Mouse (Mus musculus) left cerebral cortex, postnatal 10 days (tissue): ENCODE measurements around the gene Cabp4. TPM values are rescaled to one million over a fixed set of nuclear protein-coding genes. Genes with fewer than 3 reads are reported as not detected.
"Not testable (repeated sequence)": the region's sequence is repeated elsewhere in the genome, so short reads cannot be mapped to it uniquely, and the experiment has no call there.

Source experiments
- DNase-seq, 2 experiments: peaks; one replicate each; pipeline ENCODE4 v3.0.0; 2021 to 2022; ENCODE audit warnings: low spot score in 2 of 2, mixed read lengths in 1 of 2; ENCODE audit errors: extremely low spot score in 1 of 2
- intact Hi-C: fragments of 180-260 bp; cut with DNase I; formaldehyde crosslinking; loops from one replicate; pipeline ENCODE4 v1.15.1; 2025
- total RNA-seq, 2 experiments: library from RNA; stranded (reverse); gene quantifications; 2 replicates each; pipeline ENCODE4 v1.2.3; 2021

Cabp4 gene
- total RNA-seq, 2 experiments from 2014 or later = 0.24 TPM; not detected in 1

DNA sequence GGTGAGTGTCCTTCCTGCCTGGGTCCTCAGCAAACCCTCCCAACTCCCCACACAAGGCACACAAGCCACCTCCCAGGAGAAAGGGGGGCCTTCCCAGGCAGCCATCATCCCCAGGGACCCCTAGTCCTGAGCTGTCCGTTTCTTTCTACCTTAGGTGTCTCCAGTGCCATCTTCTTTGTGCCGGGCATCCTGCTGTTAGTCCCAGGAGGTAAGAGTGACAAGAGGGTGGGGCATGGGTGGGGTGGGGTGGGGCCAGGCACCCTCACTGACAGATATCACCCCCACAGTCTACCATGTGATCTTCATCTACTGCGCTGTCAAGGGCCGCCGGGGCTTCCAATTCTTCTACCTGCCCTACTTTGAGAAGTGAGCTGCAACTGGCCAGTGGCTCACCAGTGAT, 12.8 kb downstream of the Cabp4 start:
- intact Hi-C loops = no loop called here
- DNase-seq = no peak

DNA sequence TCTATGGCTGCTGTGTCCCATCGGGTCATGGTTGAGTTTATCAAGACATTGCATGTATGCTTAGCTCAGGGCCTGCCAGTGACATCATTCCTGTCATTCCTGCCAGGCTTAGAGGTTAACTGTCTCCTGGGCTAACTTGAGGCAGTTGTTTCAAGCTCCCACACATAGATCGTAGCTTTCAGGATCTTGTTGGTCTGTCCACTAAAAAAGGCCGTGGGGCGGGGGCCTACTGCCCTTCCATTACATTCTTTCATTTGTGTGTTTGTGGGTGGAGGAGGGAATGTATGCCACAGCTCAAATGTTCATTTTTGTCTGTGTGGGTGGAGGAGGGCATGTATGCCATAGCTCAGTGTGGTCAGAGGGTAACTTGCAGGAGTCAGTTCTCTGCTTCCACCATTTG, 13.7 kb downstream of the Cabp4 start:
- intact Hi-C loops = no loop called here
- no peak for DNase-seq

DNA sequence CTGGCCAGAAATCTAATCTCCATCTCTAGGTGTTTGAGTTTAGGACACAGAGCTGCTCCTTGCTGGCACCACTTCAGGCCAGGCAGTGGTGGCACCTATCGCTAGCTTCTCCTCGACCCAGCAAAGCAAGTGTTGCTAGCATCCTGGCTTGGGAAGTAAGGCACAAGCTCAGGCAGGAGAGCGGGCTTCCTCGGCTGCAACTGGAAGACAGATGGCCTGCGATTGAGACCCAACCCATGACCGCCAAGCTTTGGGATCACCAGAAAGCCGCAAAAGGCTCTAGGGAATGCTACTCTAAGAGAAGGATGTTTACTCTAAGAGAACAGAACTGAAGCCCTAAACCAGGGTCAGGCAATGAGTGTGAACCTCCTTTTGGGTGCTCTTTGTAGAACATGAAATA, 14.4 kb downstream of the Cabp4 start:
- DNase-seq = no peak
- intact Hi-C loops = loop anchor here (5.0 kb wide), 1 partner anchor 73 kb away; the partner anchor contains the start of gene Rad9a

DNA sequence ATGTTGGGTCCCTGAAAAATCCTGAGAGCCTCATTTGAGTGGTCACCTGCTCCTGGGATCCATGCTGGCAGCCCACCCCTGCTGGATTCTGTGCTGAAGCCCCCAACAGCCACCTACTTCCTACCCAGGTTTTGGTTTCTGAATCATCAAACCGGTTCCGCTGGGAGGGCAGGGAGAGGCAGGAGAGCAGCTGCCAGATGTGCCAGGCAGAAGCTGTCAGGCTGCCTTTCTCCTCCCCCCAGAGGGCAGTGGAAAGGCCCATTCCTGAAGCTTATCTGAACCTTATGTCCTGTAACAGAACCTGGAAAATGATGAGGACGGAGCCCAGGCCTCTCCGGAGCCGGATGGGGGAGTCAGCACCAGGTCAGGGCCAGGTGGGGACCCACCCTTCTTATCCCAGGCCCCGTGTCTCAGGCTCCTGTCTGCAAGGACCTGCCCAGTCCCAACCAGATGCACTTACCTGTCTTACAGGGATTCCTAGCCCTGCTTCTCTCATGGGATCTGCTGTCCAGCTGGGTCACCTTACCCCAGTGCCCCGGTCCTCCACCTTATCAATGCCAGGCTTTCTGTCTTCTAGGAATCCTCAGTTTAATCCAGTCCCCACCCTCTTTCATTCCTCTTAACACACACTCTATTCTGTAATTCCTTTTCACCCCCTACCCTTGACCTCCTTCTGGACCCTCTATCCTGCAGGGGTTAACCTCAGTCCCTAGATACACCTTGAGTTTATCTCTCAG, 16.9 kb downstream of the Cabp4 start:
- intact Hi-C loops = loop anchor here (5.0 kb wide), 1 partner anchor 75 kb away; the partner anchor contains the start of gene Rad9a
- DNase-seq = no peak

DNA sequence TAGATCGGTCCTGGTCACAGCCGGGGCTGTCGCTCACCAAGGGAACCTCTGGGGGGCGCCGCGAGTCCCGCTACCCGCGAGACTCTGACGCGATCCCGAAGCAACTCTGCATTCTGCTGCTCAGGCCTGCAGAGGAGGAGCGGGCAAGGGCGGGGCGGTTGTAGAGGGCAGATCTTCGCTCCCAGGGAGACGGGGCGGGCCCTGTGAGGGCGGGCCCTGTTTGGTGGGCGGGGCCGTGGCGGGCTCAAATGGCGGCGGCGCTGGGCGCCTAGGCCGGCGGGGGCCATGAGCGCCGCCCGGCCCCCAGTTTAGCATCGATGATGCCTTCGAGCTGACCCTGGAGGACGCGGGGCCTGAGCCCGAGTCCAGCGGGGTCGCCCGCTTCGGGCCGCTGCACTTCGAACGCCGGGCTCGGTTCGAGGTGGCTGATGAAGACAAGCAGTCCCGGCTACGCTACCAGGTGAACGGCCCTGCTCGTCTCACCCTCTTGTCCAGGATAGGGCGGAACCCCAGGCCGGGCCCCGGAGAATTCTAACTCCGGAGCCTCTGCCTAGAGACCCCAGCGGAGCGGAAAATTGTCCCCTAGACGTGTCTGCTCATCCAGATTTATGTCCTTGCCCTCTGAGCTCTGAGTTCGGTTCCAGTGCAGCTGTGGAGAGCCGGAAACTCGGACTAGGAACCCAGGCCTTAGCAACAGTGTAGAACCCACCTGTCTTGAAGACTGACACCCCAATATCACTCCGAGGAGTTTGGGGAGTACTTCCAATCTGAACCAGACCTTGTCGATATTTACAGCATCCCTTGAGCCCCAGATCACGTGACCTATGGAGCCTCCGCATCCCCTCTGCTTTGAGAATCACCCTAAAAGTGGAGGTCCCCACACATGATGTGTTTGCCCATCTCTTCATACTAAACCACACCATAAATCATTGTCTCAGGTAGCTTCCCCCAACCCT, 17.8 kb downstream of the Cabp4 start, which contains the start of gene Aip:
Gene Aip (minus strand): TSS at position 118 of the 956 bp plus-strand sequence.
- intact Hi-C loops = loop anchor here (5.0 kb wide), 1 partner anchor 76 kb away; the partner anchor contains the start of gene Rad9a

DNA sequence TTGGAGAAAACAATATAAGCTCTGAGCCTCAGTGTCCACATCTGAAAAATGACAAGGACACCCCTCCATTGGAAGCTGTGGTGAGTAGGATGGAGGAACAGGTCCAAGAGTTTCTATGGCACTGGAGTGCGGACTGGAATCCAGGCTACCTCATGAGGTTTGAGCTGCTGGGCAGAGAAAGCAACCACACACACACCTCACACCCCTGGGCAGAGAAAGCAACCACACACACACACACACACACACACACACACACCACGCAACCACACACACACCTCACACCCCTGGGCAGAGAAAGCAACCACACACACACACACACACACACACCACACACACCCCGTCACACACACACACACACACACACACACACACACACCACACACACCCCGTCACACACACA, 18.6 kb downstream of the Cabp4 start:
- DNase-seq = not testable (repeated sequence)
- intact Hi-C loops = loop anchor here (5.0 kb wide), 1 partner anchor 77 kb away; the partner anchor contains the start of gene Rad9a

More for the DNA sequence above, 17.8 kb downstream of the Cabp4 start, which contains the start of gene Aip:
- peak; percentile 97 to 100 for DNase-seq

DNA sequence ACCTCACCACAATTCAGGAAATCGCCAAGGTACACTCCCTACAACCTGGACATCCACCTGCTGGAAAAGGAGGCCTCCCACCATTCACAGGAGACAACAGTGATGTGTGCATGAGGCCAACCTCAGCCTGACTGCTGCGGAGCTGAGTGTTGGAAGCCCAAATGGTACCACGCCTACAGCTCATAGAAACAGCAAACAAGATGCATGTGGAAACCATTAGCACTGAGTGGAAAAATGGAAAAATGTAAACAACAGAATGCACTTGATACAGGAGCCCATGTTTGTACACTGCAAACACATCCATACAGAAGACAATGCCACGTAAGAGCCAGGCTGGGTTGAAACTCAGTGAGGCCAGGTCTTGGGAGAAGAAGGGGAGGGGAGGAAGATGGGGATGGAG, 19.4 kb downstream of the Cabp4 start:
- intact Hi-C loops = no loop called here
- DNase-seq = no peak

DNA sequence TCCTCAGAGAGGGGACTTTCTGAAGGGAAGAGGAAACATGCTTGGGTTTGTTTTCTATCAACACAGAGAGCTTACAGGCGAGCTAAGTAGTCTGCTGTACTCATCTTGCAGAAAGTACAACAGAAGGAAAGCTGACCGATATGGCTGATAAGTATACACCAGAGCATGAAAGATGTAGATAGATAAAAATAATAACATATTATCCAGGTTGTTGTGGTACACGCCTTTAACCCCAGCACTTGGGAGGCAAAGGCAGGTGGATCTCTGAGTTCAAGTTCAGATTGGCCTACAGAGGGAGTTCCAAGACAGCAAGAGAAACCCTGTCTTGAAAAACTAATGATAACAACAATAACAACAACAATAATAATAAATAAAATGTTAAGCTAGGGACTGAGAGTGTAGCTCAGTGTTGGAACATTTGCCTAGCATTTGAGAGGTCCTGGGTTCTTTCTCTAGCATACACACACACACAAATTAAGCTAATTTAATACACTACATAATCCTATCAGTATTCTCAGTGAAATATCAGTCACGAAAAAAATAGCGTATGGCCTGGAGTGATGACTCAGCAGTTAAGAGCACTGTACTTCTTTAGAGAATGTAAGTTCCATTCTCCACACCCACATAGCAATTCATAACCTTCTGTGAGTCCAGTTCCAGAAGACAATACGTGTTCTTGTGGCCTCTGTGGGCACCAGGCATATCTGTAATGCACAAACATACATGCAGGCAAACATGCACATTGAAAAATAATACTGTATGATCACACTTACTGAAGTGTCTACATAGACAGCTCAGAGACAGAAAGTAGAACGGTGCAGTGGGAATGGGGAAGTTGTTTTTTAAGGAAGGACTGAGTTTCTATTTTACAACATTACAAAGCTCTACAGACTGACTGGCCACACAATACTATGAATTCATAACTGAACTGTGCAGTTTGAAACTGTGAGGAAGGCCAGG, 21.1 kb downstream of the Cabp4 start:
- DNase-seq = no peak
- intact Hi-C loops = no loop called here

DNA sequence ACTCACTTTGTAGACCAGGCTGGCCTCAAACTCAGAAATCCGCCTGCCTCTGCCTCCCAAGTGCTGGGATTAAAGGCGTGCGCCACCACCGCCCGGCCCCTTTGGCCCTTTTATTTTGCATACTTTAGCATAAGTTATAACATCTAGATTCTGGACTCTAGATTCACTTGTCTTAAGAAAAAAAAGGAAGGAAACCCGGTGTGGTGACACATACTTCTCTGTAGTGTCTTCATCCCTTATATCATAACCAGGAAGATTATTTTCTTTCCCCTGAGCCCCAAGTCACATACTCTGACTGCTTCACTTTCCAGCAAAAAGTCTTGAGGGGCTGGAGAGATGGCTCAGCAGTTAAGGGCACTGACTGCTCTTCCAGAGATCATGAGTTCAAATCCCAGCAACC, 21.9 kb downstream of the Cabp4 start:
- intact Hi-C loops, DNase-seq: not testable (repeated sequence)

DNA sequence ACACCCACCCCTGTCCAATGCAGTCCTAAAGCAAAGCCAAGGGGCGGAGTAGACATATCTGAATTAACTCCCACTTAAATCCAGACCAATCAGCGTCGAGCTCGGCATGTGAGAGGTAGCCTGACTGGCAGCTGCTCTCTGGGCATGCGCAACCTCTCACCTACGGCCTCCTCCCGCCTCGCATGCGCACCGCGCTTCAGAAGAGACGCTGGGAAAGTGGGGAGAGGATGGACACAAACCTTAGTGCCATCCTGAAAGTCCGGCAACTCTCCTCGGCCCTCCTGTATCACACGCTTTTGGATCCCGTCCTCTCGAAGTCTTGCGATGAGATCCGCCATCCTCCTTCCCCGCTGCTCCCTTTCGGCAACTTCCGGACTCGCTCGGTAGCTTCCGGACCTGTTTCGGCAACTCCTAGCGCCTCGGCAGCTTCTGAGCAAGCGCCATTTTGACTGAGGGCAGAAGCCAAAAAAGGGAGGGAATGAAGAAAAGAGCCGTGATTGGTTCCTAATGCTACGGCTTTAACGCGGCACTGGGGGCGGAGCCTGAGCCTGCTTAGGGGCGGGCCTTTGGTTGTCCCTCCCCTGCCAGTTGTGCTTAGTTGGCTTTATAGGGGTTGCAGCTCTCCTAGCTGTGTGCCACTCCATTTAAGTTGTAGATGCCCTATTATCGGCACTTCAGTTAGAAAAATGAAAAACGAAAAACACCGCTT, 22.6 kb downstream of the Cabp4 start:
- intact Hi-C loops = no loop called here
- DNase-seq = peak; percentile 98

DNA sequence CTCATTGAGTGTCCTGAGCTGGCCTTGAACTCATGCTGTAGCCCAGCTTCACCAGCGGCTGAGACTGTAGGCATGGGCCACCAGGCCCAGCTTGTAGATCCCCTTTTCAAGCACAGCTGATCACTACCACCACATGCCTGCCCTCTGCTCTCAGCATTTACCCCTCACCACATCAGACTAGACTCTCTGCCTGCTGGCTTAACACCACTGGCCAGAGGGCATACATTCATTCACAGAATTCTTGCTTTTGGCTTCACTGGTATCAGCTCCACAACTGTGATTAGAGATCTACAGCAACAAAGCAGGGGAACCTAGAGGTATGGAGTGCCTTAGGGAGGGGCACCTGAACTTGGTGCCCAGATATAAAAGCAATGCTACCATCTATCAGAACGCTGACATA, 23.3 kb downstream of the Cabp4 start:
- intact Hi-C loops = no loop called here
- no peak for DNase-seq

DNA sequence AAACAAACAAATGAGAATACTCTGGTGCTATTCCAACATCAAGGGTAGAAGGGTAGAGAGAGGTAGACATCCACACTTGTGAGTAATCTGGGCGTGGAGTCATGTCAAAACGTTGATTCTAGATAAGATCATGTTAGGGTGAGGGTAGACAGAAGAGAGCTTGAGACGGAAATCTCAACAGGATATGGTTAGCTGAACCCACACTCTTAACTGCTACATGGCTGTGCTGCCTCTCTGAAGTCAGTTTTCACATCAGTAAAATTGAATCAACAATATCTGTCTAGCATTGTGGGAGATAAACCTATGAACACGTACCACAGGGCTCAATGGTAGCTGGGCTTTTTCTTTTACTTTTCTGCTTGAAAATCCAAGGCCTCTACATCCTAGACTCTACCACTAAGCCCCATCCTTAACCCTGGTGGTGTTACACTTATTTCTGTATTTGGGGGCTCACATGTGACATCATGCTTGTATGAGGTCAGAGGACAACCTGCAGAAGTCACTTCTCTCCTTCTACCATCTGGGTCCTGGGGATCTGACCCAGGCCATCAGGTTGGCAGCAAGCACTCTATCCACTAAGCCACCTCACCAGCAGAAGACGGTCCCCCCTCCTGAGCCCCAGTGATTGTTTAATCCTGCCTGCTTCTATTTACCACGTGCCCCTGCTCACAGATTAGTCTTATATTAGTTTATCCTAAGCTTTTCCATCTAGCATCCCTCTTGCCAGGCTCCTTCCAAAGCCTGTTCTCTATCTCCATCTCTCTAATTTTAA, 23.9 kb downstream of the Cabp4 start:
- no peak for DNase-seq
- intact Hi-C loops = no loop called here

DNA sequence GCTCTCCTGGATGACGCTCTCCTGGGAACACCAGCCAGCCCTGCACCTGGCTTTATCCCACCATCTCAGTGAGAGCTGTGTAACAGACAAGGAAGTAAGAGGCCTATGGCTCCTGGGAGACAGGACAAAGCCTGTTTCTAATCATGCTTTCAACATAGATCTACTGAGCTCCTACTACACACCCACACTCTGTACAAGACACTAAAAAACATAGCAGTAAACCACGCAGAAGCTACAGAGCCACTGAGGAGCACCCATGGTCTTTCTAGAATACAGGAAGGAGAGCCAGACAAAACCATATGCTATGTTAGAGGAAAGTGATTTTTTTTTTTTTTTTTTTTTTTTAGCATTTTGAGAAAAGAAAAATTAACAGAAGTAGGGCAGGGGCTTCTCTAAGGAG, 25.5 kb downstream of the Cabp4 start:
- intact Hi-C loops = no loop called here

DNA sequence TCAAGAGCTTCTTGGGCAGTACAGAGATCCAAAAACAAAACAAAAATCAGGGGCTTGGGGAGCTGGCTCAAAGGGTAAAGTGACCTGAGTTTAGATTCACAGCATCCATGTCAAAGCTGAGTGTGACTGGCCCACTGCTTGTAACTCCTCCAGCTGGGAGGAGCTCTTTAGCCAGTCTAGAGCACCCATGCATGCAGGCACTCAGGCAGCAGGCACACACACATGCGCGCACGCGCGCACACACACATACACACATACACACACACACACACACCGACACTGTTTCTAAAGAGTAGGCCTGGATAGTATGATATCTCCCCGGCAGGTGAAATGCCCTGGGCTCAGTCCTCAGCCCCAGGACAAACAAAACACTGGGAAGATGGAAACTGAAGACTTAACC, 26.8 kb downstream of the Cabp4 start:
- intact Hi-C loops = no loop called here
- DNase-seq = no peak

More for the DNA sequence above, 25.5 kb downstream of the Cabp4 start:
- DNase-seq = no peak

DNA sequence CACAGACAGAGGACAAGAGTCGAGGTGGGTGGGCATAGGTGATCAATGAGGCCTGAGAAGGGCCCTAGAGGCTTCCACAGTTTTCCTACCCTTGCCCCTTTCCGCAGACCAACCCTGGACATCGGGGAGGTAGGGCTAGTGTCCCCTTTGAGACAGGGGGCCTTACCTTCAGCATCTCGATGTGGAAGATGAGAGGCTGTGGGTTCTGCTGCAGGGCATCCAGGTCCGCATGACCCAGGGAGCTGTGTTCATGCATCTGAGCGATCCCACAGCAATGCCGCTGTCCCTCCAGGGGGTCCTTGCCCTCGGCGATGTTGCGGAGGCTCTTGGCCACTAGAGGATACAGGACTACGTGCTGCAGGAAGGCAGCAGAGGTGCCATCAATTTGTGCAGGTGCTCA, 28.0 kb downstream of the Cabp4 start:
- DNase-seq = no peak
- intact Hi-C loops = no loop called here

DNA sequence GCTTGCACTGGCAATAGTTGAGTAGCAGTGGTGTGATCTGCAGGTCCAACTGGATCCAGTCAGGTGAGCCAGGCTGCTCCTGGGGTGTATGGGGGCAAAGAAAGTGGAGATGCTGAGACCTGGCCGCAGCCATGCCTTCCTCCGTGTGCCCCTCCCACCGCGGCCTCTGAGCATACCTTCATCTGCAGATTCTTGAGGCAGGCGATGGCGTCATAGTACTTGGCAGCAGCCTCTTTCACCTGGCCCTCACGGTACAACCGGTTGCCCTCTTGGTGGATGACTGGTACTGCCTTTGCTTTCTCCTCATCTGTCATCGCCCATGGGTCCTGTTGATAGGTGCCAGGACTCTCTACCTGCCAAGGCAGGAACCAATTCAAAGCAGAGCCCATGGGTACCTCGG, 28.7 kb downstream of the Cabp4 start:
- intact Hi-C loops = no loop called here
- DNase-seq = no peak

DNA sequence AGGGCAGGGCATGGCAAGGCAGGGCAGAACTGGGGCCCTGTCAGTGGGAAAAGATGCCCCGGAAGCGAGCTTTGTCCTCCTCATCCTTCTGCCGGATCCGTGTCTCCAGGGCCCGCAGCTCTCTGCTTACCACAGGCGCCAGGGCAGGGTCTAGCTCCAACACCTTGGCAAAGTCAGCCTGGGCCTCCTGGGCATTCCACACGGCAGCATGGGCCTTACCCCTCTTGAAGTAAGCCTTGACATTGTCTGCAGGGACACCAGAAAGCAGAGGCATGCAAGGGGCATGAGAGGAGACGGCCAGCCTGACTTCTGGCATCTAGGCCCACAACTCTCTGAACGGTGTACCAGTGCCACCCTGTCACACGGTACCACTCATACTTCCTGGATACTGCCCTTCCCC, 29.3 kb downstream of the Cabp4 start:
- intact Hi-C loops = no loop called here
- no peak for DNase-seq
